Mouse (Mus musculus): Measurements from ENCODE around the gene Agpat4.

DNA sequence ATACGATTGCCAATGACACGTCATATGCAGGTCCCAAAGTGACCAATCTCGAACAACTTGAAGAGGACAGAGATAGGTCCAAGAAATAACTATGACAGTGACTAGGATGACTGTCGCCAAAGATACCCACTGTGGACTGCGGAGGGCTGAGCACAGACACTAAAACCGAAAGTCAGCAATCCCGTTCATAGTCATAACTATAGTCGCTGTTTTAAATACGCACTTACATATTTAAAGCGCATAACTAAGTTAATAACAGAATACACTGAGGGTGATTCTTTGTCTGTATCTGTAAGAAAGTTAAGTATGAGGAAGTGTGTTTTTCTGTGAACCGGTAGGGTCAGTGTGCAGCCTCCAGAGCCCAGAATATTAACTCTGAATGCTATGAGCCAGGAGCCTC lies 137.6 kb downstream of the Agpat4 start:
- no peak for TF ChIP-seq CTCF (IDR thresholded peaks at IDR 0.05)
- TF ChIP-seq EP300 (IDR thresholded peaks at IDR 0.05): no peak

All from lung, postnatal 0 days (tissue).